Mouse (Mus musculus) kidney, adult 11 months (tissue): ENCODE measurements at regions not wholly inside any gene's neighbourhood (a gene's known extent, or its start where the extent isn't known, plus 50 kb on each side); places are given as distances from the start of the nearest gene placed in this dataset.

ENCODE experiments used
- DNase-seq: peaks from one replicate; pipeline ENCODE4 v3.0.0; 2022

- no peak for DNase-seq
These were observed 203.7 kb downstream of the Fndc1 start for GRCm38 (mm10) chr17:7623392-7623791.

- no peak for DNase-seq
These were observed 205.8 kb downstream of the Fndc1 start for GRCm38 (mm10) chr17:7621262-7621661.

- DNase-seq, result no peak
These were observed 206.9 kb downstream of the Fndc1 start for GRCm38 (mm10) chr17:7620166-7620565.

- no peak for DNase-seq
These were observed 207.5 kb downstream of the Fndc1 start for GRCm38 (mm10) chr17:7619641-7620040.

- no peak for DNase-seq
These were observed 219.1 kb downstream of the Fndc1 start for GRCm38 (mm10) chr17:7608046-7608445.

GRCm38 (mm10) chr17:7607431-7607830 is 219.7 kb downstream of the Fndc1 start:
- DNase-seq, result no peak

GRCm38 (mm10) chr17:7604813-7605504 is 219.7 kb upstream of the Unc93a2 start:
- no peak for DNase-seq

GRCm38 (mm10) chr17:7604096-7604495 is 218.8 kb upstream of the Unc93a2 start:
- DNase-seq, result no peak

- no peak for DNase-seq
These were observed 215.3 kb upstream of the Unc93a2 start for GRCm38 (mm10) chr17:7600555-7600954.

GRCm38 (mm10) chr17:7597481-7597880 is 212.2 kb upstream of the Unc93a2 start:
- no peak for DNase-seq

GRCm38 (mm10) chr17:7594801-7595200 is 209.5 kb upstream of the Unc93a2 start:
- DNase-seq, result no peak

GRCm38 (mm10) chr17:7592491-7592890 is 207.2 kb upstream of the Unc93a2 start:
- DNase-seq, result no peak

GRCm38 (mm10) chr17:7582866-7583398 is 197.7 kb upstream of the Unc93a2 start:
- DNase-seq, result no peak

- DNase-seq, result no peak
These were observed 193.8 kb upstream of the Unc93a2 start for GRCm38 (mm10) chr17:7579031-7579430.

GRCm38 (mm10) chr17:7578003-7578402 is 192.7 kb upstream of the Unc93a2 start:
- no peak for DNase-seq

- no peak for DNase-seq
These were observed 192.0 kb upstream of the Unc93a2 start for GRCm38 (mm10) chr17:7577227-7577626.

GRCm38 (mm10) chr17:7571481-7571880 is 186.2 kb upstream of the Unc93a2 start:
- DNase-seq, result no peak

- DNase-seq, result no peak
These were observed 183.2 kb upstream of the Unc93a2 start for GRCm38 (mm10) chr17:7568482-7568881.

GRCm38 (mm10) chr17:7565771-7566170 is 180.5 kb upstream of the Unc93a2 start:
- no peak for DNase-seq

GRCm38 (mm10) chr17:7562940-7563339 is 177.7 kb upstream of the Unc93a2 start:
- DNase-seq, result no peak

GRCm38 (mm10) chr17:7548456-7548855 is 163.2 kb upstream of the Unc93a2 start:
- DNase-seq, result no peak

GRCm38 (mm10) chr17:7538402-7539087 is 153.3 kb upstream of the Unc93a2 start:
- DNase-seq, result no peak

GRCm38 (mm10) chr17:7537618-7538266 is 152.5 kb upstream of the Unc93a2 start:
- DNase-seq, result no peak

- DNase-seq, result no peak
These were observed 151.9 kb upstream of the Unc93a2 start for GRCm38 (mm10) chr17:7537210-7537609.
